Mouse (Mus musculus): ENCODE data around the gene Fbxo28. TPM values are rescaled to one million over a fixed set of nuclear protein-coding genes. Genes with fewer than 3 reads are reported as not detected.

The Fbxo28 gene
- polyA plus RNA-seq, 1 experiment from 2014 or later = 26.9 TPM

DNA sequence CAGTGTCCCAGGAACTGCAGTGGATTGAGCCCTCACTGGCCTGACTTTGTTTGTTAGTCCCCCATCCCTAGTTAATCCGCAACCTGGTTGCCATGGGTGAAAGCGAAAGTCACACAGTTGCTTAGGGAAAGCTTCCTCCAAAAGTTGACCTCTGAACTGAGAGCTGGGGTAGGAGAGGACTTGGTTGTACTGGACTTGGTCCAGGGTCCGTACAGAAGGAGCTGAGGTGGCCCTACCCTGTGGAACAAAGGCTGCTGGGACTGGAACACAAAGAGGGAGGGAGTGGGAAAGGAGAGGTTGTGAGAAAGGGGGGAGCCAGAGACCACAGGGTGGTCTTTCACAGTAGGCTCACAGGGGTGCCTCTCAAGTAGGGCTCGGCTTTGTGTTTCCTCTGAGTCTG, 73.1 kb downstream of the Fbxo28 start:
- no peaks in the 10 kb centered on the region for H3K27me3 ChIP-seq
- 70% methylated on average over 4 of the region's 4 CpGs for WGBS
- no peak overlapping the region for H3K4me2 ChIP-seq
- H3K36me3 ChIP-seq = peaks cover 9% of the 10 kb centered on the region
- no peaks in the 10 kb centered on the region for H3K9me3 ChIP-seq
- H3K9ac ChIP-seq (replicated peaks) = no peak overlapping the region
- H3K4me3 ChIP-seq (replicated peaks) = no peak overlapping the region
- H3K27ac ChIP-seq = no peak overlapping the region
- 0 out of 2 replicates have a peak, but pooled peaks cover 6% of the 10 kb centered on the region for H3K4me1 ChIP-seq (replicated peaks)
- no peak for ATAC-seq (ENCODE audit: insufficient number of reproducible peaks, insufficient read depth, low FRiP score, low TSS enrichment, low read depth)

DNA sequence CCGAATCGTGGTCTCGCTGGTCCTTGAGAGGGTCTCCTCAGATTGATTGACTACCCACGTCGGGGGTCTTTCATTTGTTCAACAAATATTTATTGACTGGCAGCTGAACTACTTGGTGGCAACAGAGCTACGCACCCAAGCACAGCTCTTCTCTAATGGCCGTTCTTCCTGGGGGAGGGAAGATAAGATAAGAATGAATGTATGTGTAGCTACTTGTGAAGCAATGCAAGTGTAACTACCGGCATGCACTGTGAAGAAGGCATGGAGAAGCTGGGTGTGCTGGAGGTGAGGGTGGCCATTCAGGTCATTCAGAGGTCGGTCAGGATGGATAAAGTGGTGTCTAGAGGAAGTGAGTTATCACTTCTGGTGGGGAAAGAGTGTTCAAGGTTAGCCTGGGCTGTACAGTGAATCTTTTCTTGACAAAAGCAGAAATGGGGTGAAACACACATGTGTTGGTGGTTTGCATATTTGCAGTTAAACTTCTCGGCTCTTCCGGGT, 75.4 kb downstream of the Fbxo28 start:
- Histone ChIP-seq H3K4me2 (no peak overlapping the region), H3K36me3 (no peaks in the 10 kb centered on the region), H3K27me3 (no peaks in the 10 kb centered on the region), H3K4me1 (replicated peaks) (0 out of 2 replicates have a peak, but pooled peaks cover 6% of the 10 kb centered on the region), H3K27ac (no peak overlapping the region), H3K9me3 (no peaks in the 10 kb centered on the region), H3K4me3 (replicated peaks) (no peak overlapping the region), H3K9ac (replicated peaks) (no peak overlapping the region)
- WGBS = 88% methylated on average over 11 of the region's 11 CpGs
- ATAC-seq (ENCODE audit: insufficient number of reproducible peaks, insufficient read depth, low FRiP score, low TSS enrichment, low read depth) = no peak

Other genes starting within 250 kb of the Fbxo28 start
- gene Srp9, start 216.9 kb downstream of the Fbxo28 start, polyA plus RNA-seq (2016; fragmentation: Nextera tagmentation; extraction: Ambion mirVana) = 176 and 183 TPM in 2 replicates
- not detected in 2 replicates for gene Vmn1r1, start 177.1 kb downstream of the Fbxo28 start, polyA plus RNA-seq (2016; fragmentation: Nextera tagmentation; extraction: Ambion mirVana)
- 67.5 and 70.2 TPM in 2 replicates for gene Degs1, start 58.8 kb downstream of the Fbxo28 start, polyA plus RNA-seq (2016; fragmentation: Nextera tagmentation; extraction: Ambion mirVana)
- 29.7 and 34.7 TPM in 2 replicates for gene Trp53bp2, start 67.5 kb upstream of the Fbxo28 start, polyA plus RNA-seq (2016; fragmentation: Nextera tagmentation; extraction: Ambion mirVana)
- gene Capn2, start 176.0 kb upstream of the Fbxo28 start, polyA plus RNA-seq (2016; fragmentation: Nextera tagmentation; extraction: Ambion mirVana) = 134 TPM in 2 replicates
- gene Capn8, start 223.4 kb upstream of the Fbxo28 start, polyA plus RNA-seq (2016; fragmentation: Nextera tagmentation; extraction: Ambion mirVana) = not detected in 2 replicates